Mouse (Mus musculus): ENCODE results near the gene Tulp1.

DNA sequence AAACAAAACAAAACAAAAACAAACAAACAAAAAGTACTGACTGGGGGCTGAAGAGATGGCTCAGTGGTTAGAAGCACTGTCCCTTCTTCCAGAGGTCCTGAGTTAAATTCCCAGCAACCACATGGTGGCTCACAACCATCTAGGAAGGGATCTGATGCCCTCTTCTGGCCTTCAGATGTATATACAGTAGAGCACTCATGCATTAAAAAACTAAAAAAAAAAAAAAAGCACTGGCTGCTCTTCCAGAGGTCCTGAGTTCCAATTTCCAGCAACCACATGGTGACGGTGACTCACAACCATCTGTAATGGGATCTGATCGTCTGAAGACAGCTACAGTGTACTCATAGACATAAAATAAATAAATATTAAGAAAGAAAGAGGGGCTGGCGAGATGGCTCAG, 54.2 kb downstream of the Tulp1 start:
- TF ChIP-seq POLR2A (IDR thresholded peaks at IDR 0.05; ENCODE audit: low read depth, low read length) = no peak
- no peak for TF ChIP-seq CTCF (IDR thresholded peaks at IDR 0.05; ENCODE audit: borderline replicate concordance, insufficient read depth, low read length)

Measured in embryonic fibroblast, embryonic 13.5 days (primary cell).